Mouse (Mus musculus): ENCODE data around the gene Arhgap6. TPM values are rescaled to one million over a fixed set of nuclear protein-coding genes. Genes with fewer than 3 reads are reported as not detected.

Gene Arhgap6
- polyA plus RNA-seq (2012; rRNA removed), result 2.1 and 3.1 TPM in 2 replicates

GRCm38 (mm10) chrX:168794974-168795858, at the start of gene Arhgap6:
TSS of gene Arhgap6 (plus strand) at chrX:168795099.

GRCm38 (mm10) chrX:169187100-169187499, 392.2 kb downstream of the Arhgap6 start, which contains the start of gene Amelx:
TSS of gene Amelx (minus strand) at chrX:169187200.

GRCm38 (mm10) chrX:169319945-169320667, 525.2 kb downstream of the Arhgap6 start, which contains the start of gene Hccs:
TSS of gene Hccs (minus strand) at chrX:169320372.

Other genes starting within 250 kb of the Arhgap6 start
- gene Frmpd4, start 217.9 kb upstream of the Arhgap6 start, polyA plus RNA-seq (2012; rRNA removed), result 0.05 TPM in 2 replicates
- 12.3 and 12.6 TPM in 2 replicates for gene Msl3, start 121.2 kb upstream of the Arhgap6 start, polyA plus RNA-seq (2012; rRNA removed)

Measured in colon, adult 2 months (tissue).